Mouse (Mus musculus) mouse trophoblast stem cell (cell line): ENCODE data around the gene Pm20d1.

Experiments used
- in situ Hi-C, 2 experiments: fragments of 300-500 bp; cut with MseI, MboI; formaldehyde crosslinking; loops; 2 replicates in 1 of 2; 3 replicates in 1 of 2; pipeline ENCODE4 v1.15.1; 2025

The Pm20d1 gene

DNA sequence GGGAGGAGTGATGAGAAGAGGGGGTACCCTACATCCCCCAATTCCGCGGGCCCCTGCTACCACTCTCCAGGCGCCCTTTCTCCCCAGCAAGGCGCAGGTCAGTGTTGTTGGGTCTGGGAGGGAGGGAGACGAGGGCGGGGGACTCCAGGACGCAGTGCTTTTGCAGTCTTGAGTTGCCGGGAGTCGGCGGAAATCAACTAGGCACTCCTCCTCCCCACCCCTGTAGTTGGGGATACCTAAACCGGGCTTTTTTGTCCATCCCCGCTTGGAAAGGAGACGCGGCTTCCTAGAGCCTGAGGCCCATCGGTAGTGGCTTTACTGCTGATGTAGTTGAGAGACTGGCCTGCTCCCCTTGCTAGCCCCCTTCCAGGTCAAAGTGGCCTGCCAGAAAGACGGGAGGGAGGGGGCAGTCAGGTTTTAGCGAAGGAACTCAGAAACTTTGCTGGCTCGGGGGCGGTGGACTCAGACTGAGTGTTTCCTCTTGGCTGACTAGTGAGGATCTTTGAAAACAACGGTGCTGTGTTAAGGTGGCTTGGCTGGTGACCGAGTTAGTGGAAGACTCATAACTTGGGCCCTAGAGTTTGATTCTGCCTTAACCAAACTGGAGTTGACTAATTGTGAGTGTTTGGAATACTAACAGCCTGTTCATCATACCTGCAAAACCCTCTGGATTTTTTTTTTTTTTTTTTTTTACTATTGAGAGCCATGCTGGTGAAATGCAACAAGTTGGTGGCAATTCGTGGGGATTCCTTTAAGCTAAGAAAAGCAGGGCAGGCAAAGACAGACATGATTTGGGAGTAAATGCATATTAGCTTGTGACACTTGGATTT lies 31.3 kb downstream of the Pm20d1 start:
- in situ Hi-C loops: no loop called here

DNA sequence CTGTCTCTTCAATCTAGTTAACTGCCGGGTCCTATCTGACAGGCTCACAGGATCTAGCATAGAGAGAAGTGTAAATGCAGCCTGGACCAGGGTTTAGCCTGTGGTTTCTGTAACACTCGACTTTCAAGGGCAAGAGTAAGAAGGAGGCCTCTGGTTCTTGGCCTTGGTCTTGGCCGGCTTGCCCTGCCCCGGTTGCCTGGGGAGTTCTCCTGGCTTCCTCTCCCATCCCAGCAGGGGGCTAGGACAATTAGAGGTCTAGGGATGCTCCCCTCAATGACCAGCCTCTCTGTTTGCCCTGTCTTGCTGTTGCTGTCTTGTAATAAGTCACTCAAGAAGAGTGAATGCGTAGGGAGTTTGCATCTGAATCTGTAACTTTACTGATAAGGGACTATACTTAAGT lies 32.1 kb downstream of the Pm20d1 start:
- in situ Hi-C loops: no loop called here

DNA sequence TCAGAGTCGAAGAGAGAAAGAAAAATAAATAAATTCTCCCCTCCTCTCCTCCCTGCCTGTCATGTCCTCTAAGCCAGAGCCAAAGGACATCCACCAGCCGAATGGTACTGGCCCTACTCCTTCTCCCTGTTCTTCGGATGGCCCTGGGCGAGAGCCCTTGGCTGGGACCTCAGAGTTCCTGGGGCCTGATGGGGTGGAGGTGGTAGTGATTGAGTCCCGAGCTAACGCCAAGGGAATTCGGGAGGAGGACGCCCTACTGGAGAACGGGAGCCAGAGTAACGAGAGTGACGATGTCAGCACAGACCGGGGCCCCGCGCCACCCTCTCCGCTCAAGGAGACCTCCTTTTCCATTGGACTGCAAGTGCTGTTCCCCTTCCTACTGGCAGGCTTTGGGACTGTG lies 33.4 kb downstream of the Pm20d1 start:
- in situ Hi-C loops: no loop called here

DNA sequence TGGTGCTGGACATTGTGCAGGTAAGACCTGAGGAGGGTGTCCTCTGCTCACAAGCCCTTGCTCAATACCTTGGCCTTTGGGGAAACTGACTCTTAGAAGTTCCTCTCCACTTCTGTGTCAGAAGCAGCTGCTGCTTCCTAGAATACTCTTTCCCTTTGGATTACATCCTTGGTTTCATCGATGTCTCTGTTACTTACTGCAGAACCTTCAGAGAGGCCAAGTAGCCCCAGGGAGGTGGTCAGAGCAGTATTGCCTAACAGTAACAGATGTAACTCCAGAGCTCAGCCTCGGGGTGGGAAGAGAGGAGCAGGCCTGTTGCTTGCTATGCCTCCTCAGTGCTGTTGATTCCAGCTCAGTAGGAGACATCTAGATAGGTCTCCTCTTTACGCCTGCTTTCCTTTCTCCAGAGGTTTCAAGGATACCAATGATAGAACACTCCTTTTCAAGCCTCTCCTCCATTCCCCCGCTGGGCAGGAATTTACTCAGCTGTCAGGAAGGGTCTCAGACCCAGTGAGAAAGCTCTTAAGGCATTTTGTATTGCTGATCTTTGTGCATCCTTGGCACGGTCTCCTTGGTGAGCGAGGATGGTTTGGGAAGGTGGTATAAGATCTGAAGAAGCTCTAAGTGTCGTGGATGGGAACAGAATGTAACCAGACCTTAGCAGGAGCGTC lies 33.9 kb downstream of the Pm20d1 start:
- in situ Hi-C loops: no loop called here

DNA sequence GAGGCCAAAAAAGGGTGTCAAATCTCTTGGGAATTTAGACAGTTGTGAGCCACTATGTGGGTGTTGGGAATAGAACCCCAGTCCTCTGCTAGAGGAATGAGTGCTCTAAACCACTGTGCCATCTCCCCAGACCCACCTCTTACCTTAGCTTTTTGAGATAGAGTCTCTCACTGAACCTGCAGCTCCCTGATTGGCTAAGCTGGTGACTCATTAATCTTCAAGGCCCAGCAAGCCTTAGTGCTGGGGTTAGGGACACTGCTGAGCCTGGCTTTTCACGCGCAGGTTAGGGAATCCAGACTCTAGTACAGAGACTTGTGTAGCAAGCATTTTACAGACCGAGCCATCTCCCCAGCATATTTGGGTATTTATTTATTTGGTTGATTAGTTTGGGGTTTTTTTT lies 39.9 kb downstream of the Pm20d1 start:
- in situ Hi-C loops: no loop called here

DNA sequence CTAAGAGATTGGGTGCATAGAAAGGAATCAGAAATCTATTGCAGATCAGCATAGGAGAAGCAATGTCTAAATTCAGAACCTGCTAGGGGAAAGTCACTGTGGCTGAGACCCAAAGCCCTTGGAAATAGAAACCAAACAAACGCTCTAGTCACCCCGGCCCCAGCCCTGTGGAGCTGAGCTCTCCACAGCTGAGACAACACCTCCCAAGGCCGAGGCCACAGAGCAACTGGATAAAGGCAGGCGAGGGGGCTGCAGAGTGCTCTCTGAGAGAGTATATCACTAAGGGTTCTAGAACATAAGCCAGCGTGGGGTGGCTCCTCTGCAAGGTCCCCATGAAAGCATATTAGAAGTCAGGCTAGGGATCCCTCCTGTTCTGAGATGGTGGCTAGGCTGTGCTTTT lies 41.4 kb downstream of the Pm20d1 start:
- in situ Hi-C loops: no loop called here

DNA sequence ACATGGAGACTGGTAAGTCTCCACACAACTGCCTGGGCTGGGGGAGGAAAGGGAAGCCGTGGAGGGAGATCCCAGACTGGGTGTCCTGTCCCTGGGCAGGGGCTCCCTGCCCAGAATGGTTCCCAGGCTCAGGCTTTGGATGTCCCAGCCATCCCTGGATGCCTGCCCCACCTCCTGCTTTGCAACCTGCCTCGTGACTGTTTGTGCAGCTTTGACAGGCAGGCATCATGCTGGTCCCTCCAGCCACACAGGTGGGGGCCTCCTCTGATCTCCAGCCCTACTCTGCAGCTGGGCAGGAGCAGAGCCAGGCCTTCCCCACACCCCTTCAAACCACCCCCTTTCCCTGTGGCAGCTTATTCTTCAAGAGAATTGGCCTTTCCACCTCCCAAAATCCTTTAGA lies 42.1 kb downstream of the Pm20d1 start:
- in situ Hi-C loops: no loop called here

DNA sequence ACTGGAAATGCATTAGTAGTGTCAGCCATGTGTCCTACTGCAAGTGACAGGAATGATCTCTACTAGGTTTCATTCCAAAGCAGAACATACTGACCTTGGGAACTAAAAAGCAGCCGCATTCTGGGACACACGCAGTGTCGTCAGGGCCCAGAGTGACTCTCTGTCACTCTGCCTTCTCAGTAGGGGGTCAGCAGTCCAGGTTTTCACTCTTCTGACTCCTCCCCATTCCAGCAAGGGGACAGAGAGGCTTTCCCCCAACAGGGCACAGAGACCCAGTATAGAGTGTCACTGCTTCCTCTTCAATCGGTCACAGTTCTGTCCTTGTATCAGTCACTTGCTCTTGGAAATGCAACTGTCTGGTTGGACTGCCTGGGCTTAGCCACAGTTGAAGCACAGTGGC lies 45.0 kb downstream of the Pm20d1 start:
- in situ Hi-C loops: no loop called here

DNA sequence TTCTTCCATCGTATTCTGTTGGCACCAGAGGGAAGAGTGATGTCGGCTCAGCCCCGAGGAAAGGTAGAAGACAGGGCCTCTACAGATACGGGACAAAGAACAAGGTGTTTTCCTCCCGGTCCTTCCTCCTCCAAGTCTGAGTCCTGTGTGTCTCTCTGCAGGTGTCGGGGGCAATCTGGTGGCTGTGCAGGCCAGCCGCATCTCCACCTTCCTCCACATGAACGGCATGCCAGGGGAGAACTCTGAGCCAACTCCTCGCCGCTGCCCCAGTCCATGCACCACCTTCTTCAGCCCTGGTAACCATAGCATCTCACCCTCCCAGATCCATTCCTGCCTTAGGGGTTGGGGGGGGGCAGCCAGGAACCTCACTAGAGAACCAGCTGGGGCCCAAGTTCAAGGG lies 46.6 kb downstream of the Pm20d1 start:
- in situ Hi-C loops: no loop called here

DNA sequence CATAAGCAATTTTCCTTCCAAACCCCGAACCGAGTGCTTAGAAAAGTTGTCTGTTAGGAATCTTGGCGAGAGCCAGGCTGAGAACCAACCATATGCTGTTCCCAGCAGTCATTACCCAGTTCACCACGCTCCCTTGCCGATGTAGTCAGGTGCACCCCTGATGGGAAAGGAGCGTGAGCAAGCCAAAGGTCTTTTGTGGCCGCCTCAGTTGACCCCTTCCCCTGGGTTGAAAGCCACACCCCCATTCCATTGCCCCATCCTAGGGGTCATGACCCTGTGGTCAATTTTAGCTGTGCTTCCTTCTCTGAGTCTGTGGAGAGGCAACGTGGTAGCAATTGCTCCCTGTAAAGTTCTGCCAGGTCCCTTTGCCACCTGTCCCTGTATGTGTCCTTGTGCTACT lies 47.7 kb downstream of the Pm20d1 start:
- in situ Hi-C loops: no loop called here

DNA sequence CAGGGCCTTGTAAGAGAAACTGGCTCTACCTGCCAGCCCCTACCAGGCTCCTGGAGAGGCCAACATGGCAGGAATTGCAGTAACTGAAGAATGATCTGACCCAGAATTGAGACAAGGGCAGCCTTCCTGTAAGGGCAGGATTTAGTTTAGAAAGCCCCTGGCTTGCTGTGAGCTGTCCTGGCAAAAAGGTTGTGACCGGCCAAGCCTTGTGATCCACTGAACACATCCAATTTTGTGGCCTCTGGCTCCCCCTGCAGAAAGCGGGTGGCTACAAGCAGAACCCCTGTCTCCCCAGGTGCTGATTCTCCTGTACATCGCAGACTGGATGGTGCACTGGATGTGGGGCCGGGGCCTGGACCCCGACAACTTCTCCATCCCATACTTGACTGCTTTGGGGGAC lies 49.1 kb downstream of the Pm20d1 start:
- in situ Hi-C loops: no loop called here

DNA sequence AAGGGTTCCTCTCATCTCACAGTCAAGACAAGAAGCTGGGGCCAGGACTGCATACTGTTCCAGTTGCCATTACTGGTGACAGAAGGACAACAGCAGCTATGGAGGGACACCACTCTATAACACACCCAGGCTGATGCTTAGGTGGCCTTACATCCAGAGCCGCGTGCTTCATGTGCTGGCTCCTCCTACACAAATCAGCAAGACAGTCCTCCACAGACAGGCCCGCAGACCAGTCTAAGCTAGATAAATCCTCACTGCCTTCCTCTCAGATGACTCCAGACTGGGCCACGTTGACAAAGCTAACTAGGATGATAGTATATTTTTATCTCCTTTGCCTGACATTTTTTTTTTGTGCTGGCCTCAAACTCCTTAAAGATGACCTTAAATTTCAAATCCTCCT lies 64.6 kb downstream of the Pm20d1 start:
- in situ Hi-C loops: no loop called here

DNA sequence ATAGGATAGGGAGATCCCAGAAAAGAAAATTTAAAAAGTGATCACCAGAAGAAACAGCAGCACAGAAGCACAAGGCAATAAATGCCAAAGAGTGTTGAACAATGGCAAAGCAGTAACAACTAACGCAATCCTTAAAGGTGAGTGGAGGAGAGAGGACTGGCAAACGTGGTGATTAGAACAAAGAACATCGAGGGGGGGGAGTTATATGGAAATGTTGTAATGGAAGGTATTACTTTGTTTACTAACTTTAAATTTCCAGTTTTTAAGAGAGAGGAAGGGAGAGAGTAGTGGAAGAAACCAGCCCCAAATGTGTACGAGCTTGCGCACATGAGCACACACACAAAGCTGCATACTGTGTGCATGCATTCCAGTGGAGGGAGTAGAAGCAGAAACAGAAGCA lies 68.4 kb downstream of the Pm20d1 start:
- in situ Hi-C loops: no loop called here

DNA sequence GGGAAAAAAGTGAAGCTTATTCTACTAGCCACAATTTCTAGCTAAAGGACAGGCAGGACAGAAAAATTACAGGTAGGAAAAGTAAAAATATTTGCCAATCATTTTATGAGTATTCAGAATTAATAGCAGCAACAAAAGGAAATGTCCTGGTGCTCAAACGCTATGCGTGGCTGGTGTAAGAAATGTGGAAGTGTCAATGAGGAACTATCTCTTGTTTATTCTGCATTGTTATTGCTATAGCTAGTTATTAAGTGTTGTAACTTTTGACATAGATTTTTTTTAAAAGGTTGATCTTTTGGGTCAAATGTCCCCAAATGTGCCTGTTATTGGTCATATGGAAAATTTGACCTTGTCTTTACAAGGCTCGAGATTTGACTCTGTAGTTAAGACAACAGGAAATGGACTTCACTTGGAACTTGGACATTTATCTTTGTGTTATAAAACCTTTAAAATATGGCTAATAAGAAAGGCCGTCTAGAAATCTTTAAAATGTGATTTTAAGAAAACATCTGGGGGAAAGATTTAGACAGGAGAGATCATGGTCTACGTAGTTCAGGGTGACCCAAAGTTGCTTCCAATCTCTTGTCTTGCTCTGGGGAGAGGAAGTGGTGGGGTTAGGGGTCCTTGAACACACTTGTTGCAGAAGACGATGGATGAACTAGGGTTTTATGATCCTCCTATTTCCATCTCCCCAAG lies 69.3 kb downstream of the Pm20d1 start:
- in situ Hi-C loops: no loop called here

DNA sequence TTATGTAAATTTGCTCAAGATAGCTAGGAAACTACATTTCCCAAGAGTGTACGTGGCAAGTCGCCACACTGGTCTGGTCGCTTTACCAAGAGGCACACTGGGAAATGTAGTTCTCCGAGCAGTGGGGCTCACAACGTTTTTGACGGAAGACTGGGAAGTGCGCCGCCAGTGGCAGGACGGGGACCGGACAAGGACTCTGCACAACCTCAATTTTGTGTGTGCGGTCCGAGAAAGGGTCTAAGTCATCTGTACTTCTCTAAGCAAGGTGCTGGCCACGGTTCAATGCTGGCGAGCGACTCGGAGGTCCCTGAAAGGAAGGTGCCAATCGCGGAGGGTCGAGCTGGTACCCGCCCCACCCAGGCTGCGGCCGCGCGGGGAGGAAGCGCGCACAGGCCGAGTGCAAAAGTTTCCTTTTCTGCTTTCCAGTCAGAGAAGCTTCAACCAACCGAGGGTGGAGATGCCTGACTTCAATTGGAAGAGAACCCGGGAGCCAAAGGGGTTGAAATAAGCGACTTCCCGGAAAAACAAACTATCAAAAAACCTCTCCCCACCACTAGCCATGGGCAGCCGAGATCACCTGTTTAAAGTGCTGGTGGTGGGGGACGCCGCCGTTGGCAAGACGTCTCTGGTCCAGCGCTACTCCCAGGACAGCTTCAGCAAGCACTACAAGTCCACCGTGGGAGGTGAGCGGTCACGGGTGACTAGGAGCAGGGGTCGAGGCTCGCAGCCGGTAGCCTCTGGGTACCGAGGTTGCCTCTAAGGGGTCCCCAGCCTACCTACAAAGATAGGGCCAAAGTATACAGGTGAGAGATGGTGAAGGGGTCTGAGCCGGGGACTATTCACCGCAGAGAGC lies 70.1 kb downstream of the Pm20d1 start, which contains the start of gene Rab29:
Gene Rab29, plus strand, starts transcription at position 132 of the 853 bp plus-strand sequence.
- in situ Hi-C loops: no loop called here

DNA sequence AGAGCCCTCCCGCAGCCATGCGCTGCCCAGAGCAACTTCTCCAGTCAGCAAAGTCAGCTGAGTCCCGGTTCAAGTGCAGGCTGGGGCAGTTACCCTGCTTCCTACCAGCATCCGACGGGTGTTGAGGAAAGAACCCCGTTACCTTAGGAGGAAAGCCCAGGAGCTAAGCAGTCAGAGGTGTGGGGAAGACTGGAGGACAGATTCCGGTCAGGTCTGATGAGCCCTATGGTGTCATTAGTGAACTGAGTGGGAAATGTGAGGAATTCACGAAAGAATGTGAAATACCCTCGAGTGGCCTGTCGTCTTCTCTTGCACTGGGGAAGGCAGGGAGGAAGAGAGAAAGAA lies 70.7 kb downstream of the Pm20d1 start:
- in situ Hi-C loops: no loop called here

DNA sequence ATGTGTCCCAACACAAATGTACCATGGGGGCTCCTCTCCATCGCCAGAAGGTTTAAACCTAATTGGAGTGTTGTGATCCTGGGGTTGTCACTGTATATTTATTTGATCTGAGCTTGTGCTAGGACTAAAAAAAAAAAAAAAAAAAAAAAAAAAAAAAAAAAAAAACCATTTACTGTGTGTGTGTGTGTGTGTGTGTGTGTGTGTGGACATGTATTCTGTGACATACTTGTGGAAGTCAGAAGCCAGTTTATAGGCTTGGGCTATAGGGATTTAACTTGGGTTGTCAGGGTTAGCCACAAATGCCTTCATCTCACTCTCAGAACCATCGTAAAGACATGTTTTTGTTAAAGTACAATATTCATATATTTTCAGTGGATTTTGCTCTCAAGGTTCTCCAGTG lies 72.4 kb downstream of the Pm20d1 start:
- in situ Hi-C loops: no loop called here
